Mouse (Mus musculus) neural tube, embryonic 14.5 days (tissue): ENCODE data around the gene Calhm4. TPM values are rescaled to one million over a fixed set of nuclear protein-coding genes. Genes with fewer than 3 reads are reported as not detected.

ENCODE experiments used
- ATAC-seq: fragments of 200-750 bp; cut with Nextera tagmentation; 2 replicates; pipeline ENCODE4 v1.8.0; 2017; ENCODE audit warnings: low read depth, mild to moderate bottlenecking, moderate TSS enrichment, moderate library complexity
- H3K27ac ChIP-seq: fragments of 300-500 bp; sonication (generic); 2 replicates; pipeline ENCODE4 v1.5.1; 2014; ENCODE audit warnings: low read depth, mild to moderate bottlenecking, control low read depth, low read length, moderate library complexity, mixed read lengths
- H3K27me3 ChIP-seq: fragments of 300-500 bp; sonication (generic); 2 replicates; pipeline ENCODE4 v1.6.1; 2014; ENCODE audit warnings: low read length; ENCODE audit not compliant: control insufficient read depth, insufficient read depth
- H3K36me3 ChIP-seq: fragments of 300-500 bp; sonication (generic); 2 replicates; pipeline ENCODE4 v1.6.1; 2014; ENCODE audit warnings: low read length, mixed read lengths; ENCODE audit not compliant: control insufficient read depth, insufficient read depth
- H3K4me1 ChIP-seq: fragments of 300-500 bp; sonication (generic); 2 replicates; pipeline ENCODE4 v1.6.1; 2014; ENCODE audit warnings: low read length; ENCODE audit not compliant: control insufficient read depth, insufficient read depth
- H3K4me2 ChIP-seq: fragments of 300-500 bp; sonication (generic); 2 replicates; pipeline ENCODE4 v1.6.1; 2014; ENCODE audit warnings: mild to moderate bottlenecking, low read depth, low read length, control low read depth
- H3K4me3 ChIP-seq: fragments of 300-500 bp; sonication (generic); 2 replicates; pipeline ENCODE4 v1.5.1; 2014; ENCODE audit warnings: low read depth, low read length, control low read depth, mixed read lengths
- H3K9ac ChIP-seq: fragments of 300-500 bp; sonication (generic); replicated peaks from 2 replicates; pipeline ENCODE4 v1.6.1; 2014; ENCODE audit warnings: low read depth, mild to moderate bottlenecking, control low read depth, low read length, mixed read lengths
- H3K9me3 ChIP-seq: fragments of 300-500 bp; sonication (generic); 2 replicates; pipeline ENCODE4 v1.6.1; 2016; ENCODE audit warnings: low read length; ENCODE audit not compliant: control insufficient read depth
- WGBS: fragments of 180-500 bp; shearing (Covaris S2); extraction: QIAGEN DNeasy Blood & Tissue Kit; methylation state at CpG from one replicate; pipeline ENCODE4 v1.1.7; 2014; 5-methylcytosine and 5-hydroxymethylcytosine counted together
- polyA plus RNA-seq: library from polyadenylated mRNA; unstranded; fragments of >200 nt; fragmentation: Nextera tagmentation; extraction: Ambion mirVana; gene quantifications from 2 replicates; pipeline ENCODE4 v1.2.1, GENCODE M21; 2014

Calhm4 gene
- polyA plus RNA-seq, 1 experiment from 2014 or later: not detected

GRCm38 (mm10) chr10:34069606-34070005 is 25.5 kb upstream of the Calhm4 start:
- Histone ChIP-seq H3K4me1 (no peaks in the 10 kb centered on the region), H3K4me2 (no peak overlapping the region), H3K4me3 (no peak overlapping the region), H3K27me3 (no peaks in the 10 kb centered on the region), H3K27ac (no peak overlapping the region), H3K36me3 (no peaks in the 10 kb centered on the region), H3K9me3 (no peaks in the 10 kb centered on the region), H3K9ac (no peak overlapping the region)
- 74% methylated on average over 1 of the region's 1 CpGs for WGBS
- ATAC-seq: no peak

- WGBS: 77% methylated on average over 3 of the region's 3 CpGs
- H3K4me1 ChIP-seq: no peaks in the 10 kb centered on the region
- no peak overlapping the region for H3K4me3 ChIP-seq
- H3K9ac ChIP-seq: no peak overlapping the region
- ATAC-seq: no peak
- H3K9me3 ChIP-seq: no peaks in the 10 kb centered on the region
- H3K27me3 ChIP-seq: no peaks in the 10 kb centered on the region
- H3K4me2 ChIP-seq: no peak overlapping the region
- H3K27ac ChIP-seq: no peak overlapping the region
- no peaks in the 10 kb centered on the region for H3K36me3 ChIP-seq
Observed at GRCm38 (mm10) chr10:34066591-34066990, 22.5 kb upstream of the Calhm4 start.

GRCm38 (mm10) chr10:34053987-34054386 is 9.9 kb upstream of the Calhm4 start:
- Histone ChIP-seq H3K4me1 (no peaks in the 10 kb centered on the region), H3K4me3 (no peak overlapping the region), H3K9me3 (no peaks in the 10 kb centered on the region), H3K27me3 (no peaks in the 10 kb centered on the region), H3K36me3 (no peaks in the 10 kb centered on the region), H3K9ac (no peak overlapping the region), H3K4me2 (no peak overlapping the region), H3K27ac (no peak overlapping the region)
- 91% methylated on average over 2 of the region's 2 CpGs for WGBS
- ATAC-seq: no peak

- Histone ChIP-seq H3K27ac (no peak within 1 kb of the TSS), H3K9me3 (no peaks in the 10 kb centered on the region), H3K9ac (no peak within 1 kb of the TSS), H3K4me1 (no peaks in the 10 kb centered on the region), H3K4me3 (no peak within 1 kb of the TSS), H3K4me2 (no peak within 1 kb of the TSS), H3K36me3 (no peaks in the 10 kb centered on the region), H3K27me3 (no peaks in the 10 kb centered on the region)
- 61% methylated on average over 3 of the region's 3 CpGs for WGBS
- no peak; the same call in 1 of the 2 replicates for ATAC-seq
Observed at GRCm38 (mm10) chr10:34037401-34037800, 6.7 kb downstream of the Calhm4 start, which contains the start of gene Trappc3l. Gene Trappc3l (plus strand): TSS chr10:34037597.

GRCm38 (mm10) chr10:34036587-34036986 is 7.5 kb downstream of the Calhm4 start:
- no peak overlapping the region for H3K27ac ChIP-seq
- peak; percentile 86 for ATAC-seq
- H3K9me3 ChIP-seq: no peaks in the 10 kb centered on the region
- 14% methylated on average over 5 of the region's 5 CpGs for WGBS
- no peaks in the 10 kb centered on the region for H3K36me3 ChIP-seq
- H3K4me3 ChIP-seq: no peak overlapping the region
- no peak overlapping the region for H3K4me2 ChIP-seq
- no peaks in the 10 kb centered on the region for H3K4me1 ChIP-seq
- H3K27me3 ChIP-seq: no peaks in the 10 kb centered on the region
- no peak overlapping the region for H3K9ac ChIP-seq

GRCm38 (mm10) chr10:34033630-34034305 is 10.3 kb downstream of the Calhm4 start:
- peak; percentile 94 for ATAC-seq
- Histone ChIP-seq H3K36me3 (no peaks in the 10 kb centered on the region), H3K27ac (0 out of 2 replicates have a peak overlapping the region, but pooled peaks have one; percentile 3), H3K27me3 (no peaks in the 10 kb centered on the region), H3K9me3 (no peaks in the 10 kb centered on the region), H3K4me2 (peak overlapping the region; percentile 29; the same call in 1 of the 2 replicates), H3K4me1 (no peaks in the 10 kb centered on the region), H3K9ac (peak overlapping the region; percentile 37; the same call in 1 of the 2 replicates), H3K4me3 (no peak overlapping the region)
- 24% methylated on average over 22 of the region's 22 CpGs for WGBS

GRCm38 (mm10) chr10:34030322-34030721 is 13.8 kb downstream of the Calhm4 start:
- no peaks in the 10 kb centered on the region for H3K4me1 ChIP-seq
- H3K27ac ChIP-seq: no peak overlapping the region
- WGBS: 88% methylated on average over 5 of the region's 5 CpGs
- no peaks in the 10 kb centered on the region for H3K36me3 ChIP-seq
- H3K4me2 ChIP-seq: no peak overlapping the region
- H3K27me3 ChIP-seq: no peaks in the 10 kb centered on the region
- no peak overlapping the region for H3K9ac ChIP-seq
- H3K9me3 ChIP-seq: no peaks in the 10 kb centered on the region
- no peak overlapping the region for H3K4me3 ChIP-seq
- ATAC-seq: no peak

GRCm38 (mm10) chr10:34019302-34020075 is 24.6 kb downstream of the Calhm4 start, which contains the start of gene Rwdd1:
Gene Rwdd1 (minus strand): TSS chr10:34019624.
- Histone ChIP-seq H3K36me3 (no peaks in the 10 kb centered on the region), H3K9ac (peak within 1 kb of the TSS; percentile 94), H3K4me1 (peaks cover 14% of the 10 kb centered on the region), H3K4me2 (peak within 1 kb of the TSS; percentile 83), H3K27me3 (no peaks in the 10 kb centered on the region), H3K9me3 (no peaks in the 10 kb centered on the region), H3K27ac (peak within 1 kb of the TSS; percentile 88), H3K4me3 (peak within 1 kb of the TSS; percentile 63)
- ATAC-seq: peak; percentile 100
- WGBS: under 1% methylated on average over 82 of the region's 82 CpGs
